Mouse (Mus musculus): ENCODE data around the gene Rnf168. TPM values are rescaled to one million over a fixed set of nuclear protein-coding genes. Genes with fewer than 3 reads are reported as not detected.
A peak's percentile ranks its signal among the peaks of the same experiment; 100 is the strongest.
"Not testable (repeated sequence)": the region's sequence is repeated elsewhere in the genome, so short reads cannot be mapped to it uniquely, and the experiment has no call there.

Gene Rnf168
- 25.5 and 28.9 TPM in 2 replicates for polyA plus RNA-seq (2015; fragmentation: Nextera tagmentation; extraction: Ambion mirVana)

DNA sequence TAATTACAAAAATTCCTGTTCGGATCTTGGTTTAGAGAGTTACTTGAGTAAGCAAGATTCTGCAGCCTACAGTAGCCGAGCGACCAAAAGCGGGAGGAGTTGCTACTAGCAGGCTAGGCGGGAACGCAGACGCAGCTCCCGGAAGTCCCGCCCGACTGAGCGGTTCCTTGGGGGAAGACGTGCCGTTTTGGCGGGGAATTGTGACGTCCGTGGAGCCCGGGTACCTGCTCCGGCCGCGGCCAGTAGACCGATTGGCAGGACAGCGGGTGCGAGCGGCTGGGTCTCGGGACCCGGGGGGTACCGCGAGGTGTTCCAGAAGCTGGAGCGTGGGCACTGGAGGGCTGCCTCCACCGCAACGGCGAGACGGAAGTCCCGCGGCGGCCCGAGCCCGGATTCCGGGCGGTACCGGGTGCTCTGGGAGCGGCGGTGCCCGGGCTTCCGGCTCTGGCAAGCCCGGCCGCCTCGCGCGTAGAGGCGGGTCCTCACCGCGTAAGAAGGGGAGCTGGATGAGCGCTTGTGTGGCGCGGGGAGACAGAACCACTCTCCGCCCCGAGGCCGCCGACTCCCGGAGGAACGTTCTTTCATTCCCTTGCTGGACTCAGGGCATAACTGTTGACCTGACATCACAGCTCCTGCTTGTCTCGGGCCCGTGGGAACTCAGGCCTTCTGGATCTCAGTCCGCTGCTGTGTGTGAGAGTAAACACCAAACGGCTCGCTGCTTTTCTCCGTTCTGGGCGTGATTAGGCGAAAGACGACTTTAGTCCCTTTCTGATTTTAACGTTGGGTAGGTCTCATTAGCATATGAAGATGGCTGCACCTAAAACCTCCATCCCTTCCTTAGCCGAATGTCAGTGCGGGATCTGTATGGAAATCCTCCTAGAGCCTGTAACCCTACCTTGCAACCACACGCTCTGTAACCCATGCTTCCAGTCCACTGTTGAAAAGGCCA, at the start of gene Rnf168:
TSS of gene Rnf168 (plus strand) at position 152 of the 949 bp plus-strand sequence.
- H3K9me3 ChIP-seq (replicated peaks) = no peaks in the 10 kb centered on the region
- H3K4me1 ChIP-seq = peaks cover 39% of the 10 kb centered on the region
- peak within 1 kb of the TSS; percentile 87 for H3K9ac ChIP-seq (replicated peaks)
- H3K27ac ChIP-seq (replicated peaks) = peak within 1 kb of the TSS; percentile 96
- H3K4me3 ChIP-seq (replicated peaks) = peak within 1 kb of the TSS; percentile 79
- H3K36me3 ChIP-seq = no peaks in the 10 kb centered on the region
- H3K4me2 ChIP-seq = peak within 1 kb of the TSS; percentile 66
- H3K27me3 ChIP-seq (replicated peaks) = no peaks in the 10 kb centered on the region
- WGBS = under 1% methylated on average over 75 of the region's 75 CpGs
- peak; percentile 95 for ATAC-seq (ENCODE audit: low FRiP score)

DNA sequence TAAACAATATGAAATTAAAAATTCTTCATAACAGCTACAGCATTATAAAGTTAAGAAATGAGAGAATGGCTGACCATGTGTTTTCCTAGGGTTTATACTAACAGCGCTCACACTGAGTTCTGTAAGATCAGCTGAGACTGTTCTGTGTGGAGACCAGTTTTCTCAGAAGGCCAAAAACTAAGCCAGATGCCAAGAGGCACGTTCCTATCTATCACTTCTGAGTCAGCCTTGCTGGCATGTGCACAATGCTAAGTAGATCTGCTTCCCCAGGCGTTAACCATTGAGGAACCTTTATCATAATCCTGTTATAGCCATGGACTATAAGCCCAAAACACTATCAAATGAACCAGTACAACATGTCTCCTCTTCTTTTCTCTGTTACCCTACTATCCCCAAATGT, 45.2 kb upstream of the Rnf168 start:
- 88% methylated on average over 3 of the region's 3 CpGs for WGBS
- H3K9me3 ChIP-seq (replicated peaks); ATAC-seq (ENCODE audit: low FRiP score): not testable (repeated sequence)

DNA sequence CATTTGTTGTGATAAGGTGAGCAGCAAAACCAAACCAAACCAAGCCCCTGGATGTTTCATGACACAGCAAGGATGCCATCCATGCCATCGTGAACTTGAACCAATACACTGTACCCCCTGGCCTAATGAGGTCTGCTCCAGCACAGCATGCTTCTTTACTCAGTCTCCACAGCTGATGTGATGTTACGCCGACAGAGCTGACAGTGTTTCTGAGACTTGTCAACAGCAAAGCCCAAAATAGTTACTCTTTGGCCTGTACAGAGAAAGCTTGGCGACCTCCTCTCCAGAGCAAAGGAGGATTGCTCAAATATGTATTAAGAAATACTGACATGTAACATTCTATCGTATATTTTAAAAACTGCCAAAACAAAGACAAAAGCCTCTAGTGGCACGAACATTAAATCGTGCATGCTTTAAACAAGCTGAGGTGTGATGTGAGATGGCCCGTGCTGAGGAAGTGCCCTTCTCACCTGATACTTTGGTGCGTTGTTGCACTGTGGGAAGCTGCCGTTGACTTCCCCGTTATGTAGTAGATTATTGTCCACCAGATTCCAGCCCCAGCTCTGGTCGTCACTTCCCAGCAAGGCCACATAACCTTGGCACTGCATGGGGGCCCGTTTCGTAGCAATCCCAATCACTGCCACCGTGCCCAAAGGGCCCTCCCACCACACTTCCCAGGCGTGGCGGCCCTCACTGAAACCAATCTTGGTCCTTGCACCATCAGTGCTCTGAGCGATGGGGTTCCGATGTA, 39.2 kb upstream of the Rnf168 start:
- Histone ChIP-seq H3K4me3 (replicated peaks) (no peak overlapping the region), H3K4me1 (no peaks in the 10 kb centered on the region; the same call in 1 of the 2 replicates), H3K4me2 (no peak overlapping the region), H3K27me3 (replicated peaks) (no peaks in the 10 kb centered on the region), H3K9ac (replicated peaks) (no peak overlapping the region), H3K9me3 (replicated peaks) (no peaks in the 10 kb centered on the region), H3K36me3 (peaks cover 18% of the 10 kb centered on the region), H3K27ac (replicated peaks) (no peak overlapping the region)
- ATAC-seq (ENCODE audit: low FRiP score) = no peak
- WGBS = 91% methylated on average over 19 of the region's 19 CpGs

More for the DNA sequence above, 45.2 kb upstream of the Rnf168 start:
- not testable (repeated sequence) for H3K27ac ChIP-seq (replicated peaks); H3K9ac ChIP-seq (replicated peaks); H3K27me3 ChIP-seq (replicated peaks); H3K4me3 ChIP-seq (replicated peaks); H3K4me1 ChIP-seq; H3K4me2 ChIP-seq
- peaks cover 15% of the 10 kb centered on the region for H3K36me3 ChIP-seq

DNA sequence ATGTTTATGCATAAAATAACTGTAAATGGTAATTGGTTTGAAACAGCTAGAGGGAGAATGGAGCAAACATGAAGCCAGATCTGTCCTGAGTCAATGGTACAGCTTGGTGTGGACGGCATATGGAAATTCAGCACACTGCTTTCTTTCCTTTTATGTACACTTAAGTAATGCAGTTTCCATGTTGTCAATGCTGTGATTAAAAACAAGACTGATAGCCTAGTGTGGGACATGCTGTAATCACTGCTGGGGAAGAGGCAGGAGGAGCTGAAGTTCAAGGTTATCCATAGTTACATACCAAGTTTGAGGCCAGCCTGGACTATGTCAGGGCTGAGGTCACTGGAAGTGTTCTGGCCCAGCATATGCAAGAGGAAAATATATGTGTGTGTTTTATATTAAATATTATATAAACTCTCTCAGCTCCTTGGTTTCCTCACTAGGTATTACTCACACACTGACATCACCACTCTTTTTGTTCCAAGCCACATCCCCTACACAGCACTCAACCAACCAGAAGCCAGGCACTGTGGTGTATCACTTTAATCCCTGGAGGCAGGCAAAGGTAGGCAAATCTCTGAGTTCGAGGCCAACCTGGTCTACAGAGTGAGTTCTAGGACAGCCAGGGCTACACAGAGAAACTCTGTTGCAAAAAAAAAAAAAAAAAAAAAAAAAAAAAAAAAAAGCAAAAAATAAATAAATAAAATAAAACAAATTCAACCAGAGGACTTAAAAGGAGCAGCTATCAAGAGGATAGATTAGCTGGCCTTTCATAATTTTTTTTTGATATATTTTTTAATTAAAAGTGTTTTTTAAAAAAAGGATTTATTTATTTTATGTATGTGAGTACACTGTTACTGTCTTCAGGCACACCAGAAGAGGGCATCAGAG, 37.6 kb upstream of the Rnf168 start:
- Histone ChIP-seq H3K4me2 (no peak overlapping the region), H3K9me3 (replicated peaks) (no peaks in the 10 kb centered on the region), H3K9ac (replicated peaks) (no peak overlapping the region), H3K36me3 (peaks cover 14% of the 10 kb centered on the region), H3K27ac (replicated peaks) (no peak overlapping the region), H3K4me3 (replicated peaks) (no peak overlapping the region), H3K27me3 (replicated peaks) (no peaks in the 10 kb centered on the region), H3K4me1 (peaks cover 9% of the 10 kb centered on the region)
- ATAC-seq (ENCODE audit: low FRiP score) = no peak
- 93% methylated on average over 2 of the region's 2 CpGs for WGBS

DNA sequence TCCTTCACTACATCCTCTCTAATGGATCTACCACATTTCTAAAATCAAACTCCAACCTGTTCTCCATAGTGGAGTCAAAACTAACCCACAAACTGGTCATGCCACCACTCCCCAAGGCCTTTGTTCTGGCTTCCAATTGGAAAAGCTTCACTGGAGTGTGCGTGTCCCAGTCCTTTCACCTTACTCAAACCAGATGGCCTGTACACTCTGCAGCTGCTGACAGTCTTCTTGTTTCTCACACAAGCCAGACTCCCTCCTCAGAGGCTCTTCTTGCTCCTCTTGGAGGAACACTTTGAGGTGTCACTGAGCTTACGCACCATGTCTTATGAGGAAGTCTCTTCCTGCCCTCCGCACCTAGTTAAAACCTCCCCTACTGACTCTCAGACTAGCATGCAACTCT, 33.4 kb upstream of the Rnf168 start:
- no peaks in the 10 kb centered on the region for H3K27me3 ChIP-seq (replicated peaks)
- H3K27ac ChIP-seq (replicated peaks) = no peak overlapping the region
- peaks cover 32% of the 10 kb centered on the region for H3K4me1 ChIP-seq
- ATAC-seq (ENCODE audit: low FRiP score) = no peak
- no peak overlapping the region for H3K9ac ChIP-seq (replicated peaks)
- H3K4me3 ChIP-seq (replicated peaks) = no peak overlapping the region
- no peaks in the 10 kb centered on the region for H3K36me3 ChIP-seq
- no peaks in the 10 kb centered on the region for H3K9me3 ChIP-seq (replicated peaks)
- 90% methylated on average over 3 of the region's 3 CpGs for WGBS
- no peak overlapping the region for H3K4me2 ChIP-seq

DNA sequence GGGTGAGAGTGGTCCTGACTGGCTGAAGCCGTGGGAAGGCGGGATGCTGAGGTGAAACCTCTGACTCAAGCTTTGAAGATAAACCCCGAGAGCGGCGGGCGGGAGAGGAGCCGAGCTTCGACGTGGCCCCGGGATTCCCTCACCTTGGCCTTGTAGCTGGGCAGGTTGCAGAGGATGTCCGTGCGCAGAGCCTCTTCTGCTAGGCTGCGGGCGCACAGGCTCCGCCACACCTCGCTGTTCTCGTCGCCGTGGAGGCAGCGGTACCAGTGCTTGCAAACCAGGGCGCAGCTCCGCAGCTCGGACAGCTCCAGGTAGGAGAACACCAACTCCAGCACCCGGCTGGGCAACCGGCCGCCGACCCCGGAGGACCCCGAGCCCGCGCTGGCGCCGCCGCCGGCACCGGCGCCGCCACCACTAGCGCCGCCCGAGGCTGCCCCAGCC, 30.9 kb upstream of the Rnf168 start:
- H3K4me1 ChIP-seq = peaks cover 32% of the 10 kb centered on the region
- WGBS = 2% methylated on average over 40 of the region's 41 CpGs

DNA sequence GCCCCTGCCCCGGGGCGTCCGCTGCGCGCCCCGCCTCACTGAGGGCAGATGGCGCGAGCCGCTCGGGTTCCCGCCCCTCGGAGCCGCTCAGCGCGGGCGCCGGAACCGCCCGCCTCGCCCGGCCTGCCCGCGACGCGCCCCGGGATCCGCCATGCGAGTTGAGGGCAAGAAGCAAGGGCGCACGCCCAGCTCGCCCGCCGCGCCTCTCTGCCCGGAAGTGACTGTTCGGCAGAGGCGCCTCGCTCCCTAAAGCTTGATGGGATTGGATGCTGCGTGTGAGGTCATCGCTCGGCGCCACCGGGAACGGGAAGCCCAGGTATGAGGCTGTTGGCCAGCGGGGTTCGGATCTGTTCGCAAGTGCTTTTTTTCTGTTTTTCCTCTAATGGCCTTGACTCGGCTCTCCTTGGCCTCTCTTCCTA, 30.3 kb upstream of the Rnf168 start, which contains the start of the genes Fbxo45 and Wdr53:
TSS of gene Fbxo45 (minus strand) at position 207 of the 419 bp plus-strand sequence.
TSS of gene Wdr53 (plus strand) at position 276 of the 419 bp plus-strand sequence.
- Histone ChIP-seq H3K27ac (replicated peaks) (peak within 1 kb of the TSS; percentile 94), H3K4me3 (replicated peaks) (peak within 1 kb of the TSS; percentile 94), H3K4me1 (peaks cover 32% of the 10 kb centered on the region), H3K9ac (replicated peaks) (peak within 1 kb of the TSS; percentile 92), H3K36me3 (0 out of 2 replicates have a peak, but pooled peaks cover under 1% of the 10 kb centered on the region), H3K27me3 (replicated peaks) (no peaks in the 10 kb centered on the region), H3K4me2 (peak within 1 kb of the TSS; percentile 80), H3K9me3 (replicated peaks) (no peaks in the 10 kb centered on the region)
- ATAC-seq (ENCODE audit: low FRiP score) = peak; percentile 99
- WGBS = 0% methylated on average over 23 of the region's 48 CpGs

More for the DNA sequence above, 30.9 kb upstream of the Rnf168 start:
- Histone ChIP-seq H3K27ac (replicated peaks) (peak overlapping the region; percentile 94), H3K9me3 (replicated peaks) (no peaks in the 10 kb centered on the region), H3K9ac (replicated peaks) (peak overlapping the region; percentile 92), H3K4me2 (peak overlapping the region; percentile 80), H3K36me3 (no peaks in the 10 kb centered on the region), H3K4me3 (replicated peaks) (peak overlapping the region; percentile 94), H3K27me3 (replicated peaks) (no peaks in the 10 kb centered on the region)
- peak; percentile 70 for ATAC-seq (ENCODE audit: low FRiP score)

DNA sequence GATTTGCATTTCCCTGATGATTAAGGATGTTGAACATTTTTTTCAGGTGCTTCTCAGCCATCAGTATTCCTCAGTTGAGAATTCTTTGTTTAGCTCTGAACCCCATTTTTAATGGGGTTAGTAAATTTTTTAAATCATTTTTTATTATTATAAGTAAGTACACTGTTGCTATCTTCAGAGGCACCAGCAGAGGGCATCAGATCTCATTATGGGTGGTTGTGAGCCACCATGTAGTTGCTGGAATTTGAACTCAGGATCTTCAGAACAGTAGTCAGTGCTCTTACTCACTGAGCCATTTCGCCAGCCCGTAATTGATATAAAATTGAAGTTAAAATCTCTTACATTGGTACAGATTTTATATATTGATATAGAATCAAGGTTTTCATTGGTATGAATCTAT, 13.0 kb upstream of the Rnf168 start:
- not testable (repeated sequence) for H3K4me2 ChIP-seq; H3K9me3 ChIP-seq (replicated peaks); H3K27ac ChIP-seq (replicated peaks); H3K27me3 ChIP-seq (replicated peaks); H3K4me1 ChIP-seq; H3K36me3 ChIP-seq; H3K4me3 ChIP-seq (replicated peaks); H3K9ac ChIP-seq (replicated peaks); ATAC-seq (ENCODE audit: low FRiP score)
- 87% methylated on average over 2 of the region's 2 CpGs for WGBS

DNA sequence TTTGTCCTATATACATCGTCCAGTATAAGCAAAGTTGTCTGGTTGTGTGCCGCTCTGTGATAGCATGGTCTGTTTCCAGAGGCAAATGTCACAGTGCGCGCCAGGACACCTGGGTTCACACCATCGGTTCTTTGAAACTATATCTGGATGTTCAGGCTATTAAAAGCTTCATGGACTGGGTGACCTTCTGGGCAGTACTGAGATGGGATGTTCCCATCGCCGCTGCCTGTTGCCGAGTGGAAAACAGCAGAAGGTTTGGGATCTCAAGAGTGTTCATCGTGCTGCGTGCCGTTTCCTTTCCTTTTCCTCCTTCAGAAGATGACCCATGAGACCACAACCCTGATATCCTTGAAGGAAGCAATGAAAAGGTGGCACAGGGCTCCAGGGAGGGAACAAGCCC, 6.0 kb upstream of the Rnf168 start, which contains the start of gene Smco1:
TSS of gene Smco1 (plus strand) at position 178 of the 400 bp plus-strand sequence.
- Histone ChIP-seq H3K36me3 (no peaks in the 10 kb centered on the region), H3K27ac (replicated peaks) (no peak within 1 kb of the TSS), H3K4me2 (no peak within 1 kb of the TSS), H3K4me3 (replicated peaks) (no peak within 1 kb of the TSS), H3K27me3 (replicated peaks) (no peaks in the 10 kb centered on the region), H3K9ac (replicated peaks) (no peak within 1 kb of the TSS), H3K9me3 (replicated peaks) (no peaks in the 10 kb centered on the region), H3K4me1 (no peaks in the 10 kb centered on the region)
- no peak for ATAC-seq (ENCODE audit: low FRiP score)
- WGBS = 88% methylated on average over 11 of the region's 11 CpGs

DNA sequence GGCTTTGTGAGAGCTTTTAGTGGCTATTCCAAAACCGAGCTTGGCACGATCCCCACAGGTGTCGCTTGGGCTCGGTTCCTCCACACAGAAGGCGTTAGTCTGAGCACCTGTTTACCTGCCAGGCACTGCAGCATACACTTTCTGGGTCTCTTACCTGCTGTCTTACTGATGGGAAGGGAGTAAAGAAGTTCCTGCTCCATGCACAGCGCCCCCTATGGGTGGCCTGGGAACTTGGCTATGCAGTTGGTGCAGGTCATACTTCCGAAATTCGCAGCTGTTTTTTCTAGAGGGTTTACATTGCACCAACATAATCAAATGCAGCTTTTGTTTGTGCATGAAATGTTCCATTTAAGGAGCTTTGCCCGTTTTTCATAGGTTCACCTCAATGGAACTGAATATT, 3.9 kb upstream of the Rnf168 start:
- Histone ChIP-seq H3K27ac (replicated peaks) (no peak overlapping the region), H3K36me3 (no peaks in the 10 kb centered on the region), H3K4me2 (no peak overlapping the region), H3K9me3 (replicated peaks) (no peaks in the 10 kb centered on the region), H3K4me1 (peaks cover 9% of the 10 kb centered on the region), H3K9ac (replicated peaks) (no peak overlapping the region), H3K4me3 (replicated peaks) (no peak overlapping the region), H3K27me3 (replicated peaks) (no peaks in the 10 kb centered on the region)
- ATAC-seq (ENCODE audit: low FRiP score) = no peak
- WGBS = 60% methylated on average over 9 of the region's 9 CpGs

DNA sequence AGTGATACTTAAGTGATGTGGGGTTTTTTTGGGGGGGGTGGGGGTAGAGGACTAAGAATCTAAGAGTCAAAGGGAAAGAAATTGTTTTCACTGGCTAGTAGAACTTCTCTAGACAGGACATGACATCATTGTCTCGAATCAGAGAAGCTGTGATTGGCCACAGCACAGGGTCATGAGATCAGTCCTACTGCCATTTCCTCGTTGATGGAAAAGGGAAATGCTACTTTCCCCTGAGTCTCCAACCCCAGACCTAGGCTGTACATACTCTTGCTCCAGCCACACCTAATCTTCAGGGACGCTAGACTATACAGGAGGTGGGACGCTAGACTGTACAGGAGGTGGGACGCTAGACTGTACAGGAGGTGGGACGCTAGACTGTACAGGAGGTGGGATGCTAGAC, 2.2 kb upstream of the Rnf168 start:
- 89% methylated on average over 6 of the region's 6 CpGs for WGBS
- no peak overlapping the region for H3K9ac ChIP-seq (replicated peaks)
- ATAC-seq (ENCODE audit: low FRiP score) = no peak
- H3K4me1 ChIP-seq = peaks cover 24% of the 10 kb centered on the region
- no peaks in the 10 kb centered on the region for H3K36me3 ChIP-seq
- no peak overlapping the region for H3K4me3 ChIP-seq (replicated peaks)
- no peaks in the 10 kb centered on the region for H3K9me3 ChIP-seq (replicated peaks)
- no peaks in the 10 kb centered on the region for H3K27me3 ChIP-seq (replicated peaks)
- no peak overlapping the region for H3K4me2 ChIP-seq
- H3K27ac ChIP-seq (replicated peaks) = no peak overlapping the region

All from neural tube, embryonic 15.5 days (tissue).